Mouse (Mus musculus): ENCODE results near the gene Scrn2.

- TF ChIP-seq POLR2A (IDR thresholded peaks at IDR 0.05; ENCODE audit: extremely low read depth, insufficient read depth, low read length) (no peak), CTCF (IDR thresholded peaks at IDR 0.05; ENCODE audit: low read depth, low read length) (no peak)
Observed at GRCm38 (mm10) chr11:96981461-96981860, 48.3 kb upstream of the Scrn2 start.

Data from liver, adult 2 months (tissue).